Mouse (Mus musculus): Measurements from ENCODE around the gene Fubp1. TPM values are rescaled to one million over a fixed set of nuclear protein-coding genes. Genes with fewer than 3 reads are reported as not detected.

Gene Fubp1
- total and polyA plus RNA-seq, 2 experiments from 2014 or later, result 135 to 257 TPM

DNA sequence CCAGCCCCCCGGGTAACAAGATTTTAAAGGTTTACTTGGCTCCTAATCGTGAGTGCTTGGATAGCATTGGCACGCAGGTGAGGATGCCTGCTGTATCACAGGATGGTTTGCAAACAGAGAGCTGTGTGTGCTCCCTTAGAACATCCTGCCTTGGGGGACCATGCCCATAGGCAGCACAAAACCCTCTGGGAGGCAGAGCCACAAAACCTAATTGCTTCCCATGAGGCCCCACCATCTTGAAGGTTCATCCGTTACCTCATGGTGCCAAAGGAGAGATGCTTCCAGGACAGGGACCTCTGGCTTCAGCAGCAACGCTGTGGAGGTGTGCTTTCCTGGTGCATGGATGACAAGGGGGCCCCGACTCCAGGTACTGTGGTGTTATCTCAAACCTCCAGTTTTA lies 61.7 kb downstream of the Fubp1 start:
- 82% methylated on average over 6 of the region's 6 CpGs for WGBS
- no peak overlapping the region for H3K4me3 ChIP-seq (ENCODE audit: low read depth, low read length)
- no peaks in the 10 kb centered on the region for H3K4me1 ChIP-seq (ENCODE audit: insufficient read depth)
- H3K27me3 ChIP-seq (ENCODE audit: insufficient read depth, low read length), result no peaks in the 10 kb centered on the region; the same call in 1 of the 2 replicates
- H3K9me3 ChIP-seq (ENCODE audit: low read length), result no peaks in the 10 kb centered on the region
- H3K27ac ChIP-seq (ENCODE audit: low read depth, low read length), result no peak overlapping the region
- ATAC-seq (no peak), DNase-seq (no peak)
- H3K4me2 ChIP-seq (ENCODE audit: low read depth), result no peak overlapping the region
- H3K36me3 ChIP-seq (ENCODE audit: insufficient read depth), result peaks cover 15% of the 10 kb centered on the region
- no peak overlapping the region for H3K9ac ChIP-seq
- no peak for TF ChIP-seq CTCF (IDR thresholded peaks at IDR 0.05; ENCODE audit: low read depth)

DNA sequence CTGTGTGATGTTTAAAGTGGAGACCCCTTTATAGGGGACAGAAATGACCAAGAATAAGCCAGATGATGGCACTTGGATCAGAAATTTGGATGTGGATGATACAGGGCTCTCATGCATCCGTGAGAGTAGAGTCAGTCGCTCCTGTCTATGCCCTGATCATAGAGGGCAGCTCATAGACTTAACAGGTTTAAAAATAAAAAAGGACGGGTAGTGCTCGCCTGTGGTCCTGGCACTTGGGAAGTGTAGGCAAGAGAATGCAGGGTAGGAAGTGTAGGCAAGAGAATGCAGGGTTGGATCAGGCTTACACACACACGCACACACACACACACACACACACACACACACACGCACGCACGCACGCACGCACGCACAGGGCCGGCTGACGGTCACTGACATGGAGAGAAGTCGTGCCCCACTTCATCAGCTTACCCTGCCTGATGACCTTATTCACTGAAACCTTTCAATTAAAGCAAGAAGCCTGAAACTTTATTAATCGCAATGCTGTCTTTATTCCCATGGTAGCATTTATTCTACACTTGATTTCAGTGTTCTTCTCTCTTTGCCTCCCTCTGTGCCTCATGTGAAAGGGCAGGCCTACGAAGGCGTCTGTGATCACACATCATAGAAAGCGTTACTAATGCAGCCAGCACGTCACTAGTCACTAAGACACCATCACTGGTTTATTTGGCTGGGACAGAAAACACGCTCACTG lies 62.9 kb downstream of the Fubp1 start:
- no peaks in the 10 kb centered on the region for H3K27me3 ChIP-seq (ENCODE audit: insufficient read depth, low read length)
- no peak overlapping the region for H3K4me3 ChIP-seq (ENCODE audit: low read depth, low read length)
- H3K27ac ChIP-seq (ENCODE audit: low read depth, low read length), result no peak overlapping the region
- ATAC-seq (no peak; the same call in 1 of the 2 replicates), DNase-seq (no peak)
- H3K4me1 ChIP-seq (ENCODE audit: insufficient read depth), result no peaks in the 10 kb centered on the region
- H3K9me3 ChIP-seq (ENCODE audit: low read length), result no peaks in the 10 kb centered on the region
- TF ChIP-seq CTCF (IDR thresholded peaks at IDR 0.05; ENCODE audit: low read depth), result no peak
- 86% methylated on average over 20 of the region's 20 CpGs for WGBS
- H3K9ac ChIP-seq, result no peak overlapping the region
- H3K36me3 ChIP-seq (ENCODE audit: insufficient read depth), result peaks cover 18% of the 10 kb centered on the region
- no peak overlapping the region for H3K4me2 ChIP-seq (ENCODE audit: low read depth)

GRCm38 (mm10) chr3:152275008-152275407 lies 64.8 kb downstream of the Fubp1 start:
- H3K4me2 ChIP-seq (ENCODE audit: low read depth), result no peak overlapping the region
- no peak overlapping the region for H3K27ac ChIP-seq (ENCODE audit: low read depth, low read length)
- H3K4me3 ChIP-seq (ENCODE audit: low read depth, low read length), result no peak overlapping the region
- no peak overlapping the region for H3K9ac ChIP-seq
- WGBS, result 73% methylated on average over 8 of the region's 8 CpGs
- ATAC-seq (no peak), DNase-seq (no peak)
- no peak for TF ChIP-seq CTCF (IDR thresholded peaks at IDR 0.05; ENCODE audit: low read depth)
- H3K9me3 ChIP-seq (ENCODE audit: low read length), result no peaks in the 10 kb centered on the region
- no peaks in the 10 kb centered on the region for H3K4me1 ChIP-seq (ENCODE audit: insufficient read depth)
- no peaks in the 10 kb centered on the region for H3K27me3 ChIP-seq (ENCODE audit: insufficient read depth, low read length)
- H3K36me3 ChIP-seq (ENCODE audit: insufficient read depth), result peaks cover 21% of the 10 kb centered on the region

DNA sequence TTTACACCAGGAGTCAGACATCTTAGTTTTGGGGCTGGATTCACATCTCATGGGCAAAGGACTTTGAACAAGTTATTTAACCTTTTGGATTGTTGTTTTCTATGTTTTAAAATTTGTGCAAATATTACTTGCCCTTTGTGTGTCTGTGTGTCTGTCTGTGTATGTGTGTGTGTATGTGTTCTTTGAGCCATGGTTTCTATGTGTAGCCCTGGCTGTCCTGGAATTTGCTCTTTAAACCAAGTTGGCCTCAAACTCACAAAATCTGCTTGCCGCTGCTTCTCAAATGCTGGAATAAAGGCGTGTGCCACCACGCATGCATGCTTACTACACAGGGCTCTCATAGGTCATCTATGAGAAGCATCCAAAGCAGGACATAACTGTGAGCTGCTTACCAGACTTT lies 66.7 kb downstream of the Fubp1 start:
- no peak for TF ChIP-seq CTCF (IDR thresholded peaks at IDR 0.05; ENCODE audit: low read depth)
- Histone ChIP-seq H3K36me3 (ENCODE audit: insufficient read depth) (peaks cover 21% of the 10 kb centered on the region), H3K27ac (ENCODE audit: low read depth, low read length) (no peak overlapping the region), H3K9me3 (ENCODE audit: low read length) (no peaks in the 10 kb centered on the region), H3K4me2 (ENCODE audit: low read depth) (no peak overlapping the region), H3K9ac (no peak overlapping the region), H3K4me1 (ENCODE audit: insufficient read depth) (no peaks in the 10 kb centered on the region), H3K4me3 (ENCODE audit: low read depth, low read length) (no peak overlapping the region), H3K27me3 (ENCODE audit: insufficient read depth, low read length) (no peaks in the 10 kb centered on the region)
- no peak for DNase-seq
- WGBS, result 94% methylated on average over 3 of the region's 3 CpGs
- ATAC-seq, result no peak

DNA sequence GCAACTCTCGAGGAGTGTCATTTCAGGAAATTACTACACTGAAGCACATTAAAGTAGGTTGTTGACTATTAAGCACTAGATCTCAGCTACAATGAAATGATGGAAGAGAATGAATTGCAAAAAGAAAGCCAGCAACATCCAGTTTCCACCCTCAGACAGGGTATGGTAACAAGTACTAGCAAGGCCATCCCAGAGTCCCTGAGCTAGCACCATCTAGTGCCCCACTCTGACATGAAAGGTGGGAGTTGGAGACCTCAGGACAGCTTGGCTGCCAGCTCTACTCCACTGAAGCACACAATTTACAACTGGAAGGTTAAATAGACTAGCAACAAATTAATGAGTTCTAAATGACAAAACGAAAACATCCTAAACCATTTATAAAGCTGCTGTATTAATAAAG lies 67.7 kb downstream of the Fubp1 start:
- DNase-seq (no peak), ATAC-seq (no peak)
- Histone ChIP-seq H3K36me3 (ENCODE audit: insufficient read depth) (peaks cover 30% of the 10 kb centered on the region), H3K4me2 (ENCODE audit: low read depth) (no peak overlapping the region), H3K4me1 (ENCODE audit: insufficient read depth) (no peaks in the 10 kb centered on the region), H3K27ac (ENCODE audit: low read depth, low read length) (no peak overlapping the region), H3K4me3 (ENCODE audit: low read depth, low read length) (no peak overlapping the region), H3K27me3 (ENCODE audit: insufficient read depth, low read length) (no peaks in the 10 kb centered on the region), H3K9me3 (ENCODE audit: low read length) (no peaks in the 10 kb centered on the region), H3K9ac (no peak overlapping the region)
- no peak for TF ChIP-seq CTCF (IDR thresholded peaks at IDR 0.05; ENCODE audit: low read depth)
- WGBS, result 92% methylated on average over 2 of the region's 2 CpGs

GRCm38 (mm10) chr3:152278431-152278830 lies 68.2 kb downstream of the Fubp1 start:
- Histone ChIP-seq H3K27me3 (ENCODE audit: insufficient read depth, low read length) (no peaks in the 10 kb centered on the region), H3K9ac (no peak overlapping the region), H3K4me2 (ENCODE audit: low read depth) (no peak overlapping the region), H3K4me3 (ENCODE audit: low read depth, low read length) (no peak overlapping the region), H3K9me3 (ENCODE audit: low read length) (no peaks in the 10 kb centered on the region), H3K4me1 (ENCODE audit: insufficient read depth) (no peaks in the 10 kb centered on the region), H3K36me3 (ENCODE audit: insufficient read depth) (peaks cover 31% of the 10 kb centered on the region), H3K27ac (ENCODE audit: low read depth, low read length) (no peak overlapping the region)
- DNase-seq (no peak), ATAC-seq (no peak)
- no peak for TF ChIP-seq CTCF (IDR thresholded peaks at IDR 0.05; ENCODE audit: low read depth)
- 78% methylated on average over 2 of the region's 2 CpGs for WGBS

DNA sequence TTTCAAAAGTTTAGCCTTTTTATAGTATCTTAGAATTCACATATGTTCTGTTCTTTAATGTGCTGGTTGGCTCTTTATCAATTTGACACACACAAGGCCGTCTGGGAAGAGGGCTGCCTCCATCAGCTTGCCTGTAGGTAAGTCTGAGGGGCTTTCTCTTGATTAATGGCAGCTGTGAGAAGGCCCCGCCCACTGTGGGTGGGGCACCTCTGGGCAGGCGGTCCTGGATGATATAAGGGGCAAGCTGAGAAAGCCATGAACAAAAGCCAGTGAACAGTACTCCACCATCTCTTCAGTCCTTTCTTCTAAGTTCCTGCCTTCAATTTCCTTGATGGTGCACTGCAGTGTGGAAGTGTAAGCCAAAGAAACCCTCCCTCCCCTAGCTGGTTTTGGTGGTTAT lies 71.9 kb downstream of the Fubp1 start:
- no peak overlapping the region for H3K27ac ChIP-seq (ENCODE audit: low read depth, low read length)
- no peak overlapping the region for H3K4me2 ChIP-seq (ENCODE audit: low read depth)
- TF ChIP-seq CTCF (IDR thresholded peaks at IDR 0.05; ENCODE audit: low read depth), result no peak
- H3K36me3 ChIP-seq (ENCODE audit: insufficient read depth), result peaks cover 47% of the 10 kb centered on the region
- H3K4me1 ChIP-seq (ENCODE audit: insufficient read depth), result no peaks in the 10 kb centered on the region
- ATAC-seq, result no peak
- H3K9me3 ChIP-seq (ENCODE audit: low read length), result no peaks in the 10 kb centered on the region
- no peak overlapping the region for H3K9ac ChIP-seq
- 28% methylated on average over 3 of the region's 3 CpGs for WGBS
- no peak for DNase-seq
- H3K27me3 ChIP-seq (ENCODE audit: insufficient read depth, low read length), result no peaks in the 10 kb centered on the region
- H3K4me3 ChIP-seq (ENCODE audit: low read depth, low read length), result no peak overlapping the region

Measured in forebrain, postnatal 0 days (tissue).